Mouse (Mus musculus): ENCODE data around the gene Gm4353. TPM values are rescaled to one million over a fixed set of nuclear protein-coding genes. Genes with fewer than 3 reads are reported as not detected.

Gm4353 gene
- polyA plus RNA-seq, 1 experiment from 2014 or later, result 1.0 TPM

- Histone ChIP-seq H3K4me3 (ENCODE audit: low read depth, low read length) (no peak overlapping the region), H3K27me3 (ENCODE audit: control insufficient read depth, insufficient read depth, low read depth, low read length) (no peaks in the 10 kb centered on the region), H3K36me3 (ENCODE audit: control insufficient read depth, insufficient read depth, low read length) (no peaks in the 10 kb centered on the region), H3K4me2 (ENCODE audit: low read length) (no peak overlapping the region), H3K9ac (ENCODE audit: low read depth, low read length) (no peak overlapping the region), H3K9me3 (replicated peaks; ENCODE audit: control insufficient read depth, low read length, poor library complexity, severe bottlenecking) (no peaks in the 10 kb centered on the region), H3K4me1 (ENCODE audit: control insufficient read depth, insufficient read depth, low read length) (peaks cover 14% of the 10 kb centered on the region), H3K27ac (ENCODE audit: low read length) (peak overlapping the region; percentile 52; the same call in 1 of the 2 replicates)
- peak; percentile 73 for ATAC-seq
- 20% methylated on average over 13 of the region's 13 CpGs for WGBS
Measured at GRCm38 (mm10) chr7:116122981-116123596, 38.7 kb upstream of the Gm4353 start.

GRCm38 (mm10) chr7:116121202-116121601 is 36.8 kb upstream of the Gm4353 start:
- WGBS, result 16% methylated on average over 11 of the region's 11 CpGs
- ATAC-seq, result 0 out of 2 replicates have a peak, but pooled peaks have one; percentile 29
- Histone ChIP-seq H3K27me3 (ENCODE audit: control insufficient read depth, insufficient read depth, low read depth, low read length) (no peaks in the 10 kb centered on the region), H3K4me2 (ENCODE audit: low read length) (no peak overlapping the region), H3K36me3 (ENCODE audit: control insufficient read depth, insufficient read depth, low read length) (no peaks in the 10 kb centered on the region), H3K4me1 (ENCODE audit: control insufficient read depth, insufficient read depth, low read length) (peaks cover 14% of the 10 kb centered on the region), H3K27ac (ENCODE audit: low read length) (no peak overlapping the region), H3K9me3 (replicated peaks; ENCODE audit: control insufficient read depth, low read length, poor library complexity, severe bottlenecking) (no peaks in the 10 kb centered on the region), H3K9ac (ENCODE audit: low read depth, low read length) (peak overlapping the region; percentile 10), H3K4me3 (ENCODE audit: low read depth, low read length) (no peak overlapping the region)

DNA sequence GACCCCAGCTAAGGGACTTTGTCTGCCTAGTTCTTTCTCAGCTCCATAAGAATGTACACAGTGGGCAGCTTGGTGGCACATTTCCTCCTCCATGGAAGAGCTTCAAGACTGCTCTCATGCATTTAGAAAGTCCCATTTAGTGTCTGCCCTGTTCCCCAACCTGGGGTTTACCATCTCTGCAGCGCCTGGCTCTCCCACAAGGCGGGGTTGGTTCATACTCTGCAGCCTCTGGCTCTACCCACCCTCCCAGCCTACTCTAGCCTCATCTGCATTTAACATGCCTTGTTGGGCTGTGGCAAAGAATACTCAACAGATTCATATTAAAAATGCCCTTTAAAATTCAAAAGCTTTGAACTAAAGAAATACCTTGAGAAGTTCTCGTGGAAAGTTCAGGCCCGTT is 36.3 kb upstream of the Gm4353 start:
- Histone ChIP-seq H3K27ac (ENCODE audit: low read length) (no peak overlapping the region), H3K4me2 (ENCODE audit: low read length) (no peak overlapping the region), H3K9me3 (replicated peaks; ENCODE audit: control insufficient read depth, low read length, poor library complexity, severe bottlenecking) (no peaks in the 10 kb centered on the region), H3K36me3 (ENCODE audit: control insufficient read depth, insufficient read depth, low read length) (no peaks in the 10 kb centered on the region), H3K4me1 (ENCODE audit: control insufficient read depth, insufficient read depth, low read length) (peaks cover 14% of the 10 kb centered on the region), H3K27me3 (ENCODE audit: control insufficient read depth, insufficient read depth, low read depth, low read length) (no peaks in the 10 kb centered on the region), H3K4me3 (ENCODE audit: low read depth, low read length) (no peak overlapping the region), H3K9ac (ENCODE audit: low read depth, low read length) (no peak overlapping the region)
- no peak for ATAC-seq
- WGBS, result 34% methylated on average over 4 of the region's 4 CpGs

- Histone ChIP-seq H3K9me3 (replicated peaks; ENCODE audit: control insufficient read depth, low read length, poor library complexity, severe bottlenecking) (no peaks in the 10 kb centered on the region), H3K4me2 (ENCODE audit: low read length) (no peak overlapping the region), H3K9ac (ENCODE audit: low read depth, low read length) (no peak overlapping the region), H3K27ac (ENCODE audit: low read length) (no peak overlapping the region), H3K4me1 (ENCODE audit: control insufficient read depth, insufficient read depth, low read length) (peaks cover 14% of the 10 kb centered on the region), H3K36me3 (ENCODE audit: control insufficient read depth, insufficient read depth, low read length) (no peaks in the 10 kb centered on the region), H3K4me3 (ENCODE audit: low read depth, low read length) (no peak overlapping the region), H3K27me3 (ENCODE audit: control insufficient read depth, insufficient read depth, low read depth, low read length) (no peaks in the 10 kb centered on the region)
- 79% methylated on average over 1 of the region's 1 CpGs for WGBS
- no peak for ATAC-seq
Measured at GRCm38 (mm10) chr7:116119306-116119857, 34.9 kb upstream of the Gm4353 start.

DNA sequence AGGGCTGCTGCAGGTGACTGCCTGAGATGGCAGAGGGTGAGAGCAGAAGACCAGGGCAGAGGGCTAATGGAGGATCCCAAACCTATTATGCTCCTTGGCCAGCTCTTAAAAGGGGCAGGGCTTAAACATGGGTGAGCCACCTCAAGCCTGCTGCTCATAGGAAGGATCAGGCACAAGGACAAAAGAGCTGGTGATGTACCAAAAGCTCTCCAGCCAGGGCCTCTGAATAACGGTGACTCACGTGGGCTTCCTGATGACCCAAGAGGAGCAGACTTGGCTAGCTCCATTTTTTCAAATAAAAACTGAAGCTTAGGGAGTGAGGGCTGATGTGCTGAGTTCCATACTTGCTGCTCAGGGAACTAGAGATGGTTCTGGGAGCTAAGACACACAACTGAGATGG is 31.6 kb upstream of the Gm4353 start:
- no peak for ATAC-seq

DNA sequence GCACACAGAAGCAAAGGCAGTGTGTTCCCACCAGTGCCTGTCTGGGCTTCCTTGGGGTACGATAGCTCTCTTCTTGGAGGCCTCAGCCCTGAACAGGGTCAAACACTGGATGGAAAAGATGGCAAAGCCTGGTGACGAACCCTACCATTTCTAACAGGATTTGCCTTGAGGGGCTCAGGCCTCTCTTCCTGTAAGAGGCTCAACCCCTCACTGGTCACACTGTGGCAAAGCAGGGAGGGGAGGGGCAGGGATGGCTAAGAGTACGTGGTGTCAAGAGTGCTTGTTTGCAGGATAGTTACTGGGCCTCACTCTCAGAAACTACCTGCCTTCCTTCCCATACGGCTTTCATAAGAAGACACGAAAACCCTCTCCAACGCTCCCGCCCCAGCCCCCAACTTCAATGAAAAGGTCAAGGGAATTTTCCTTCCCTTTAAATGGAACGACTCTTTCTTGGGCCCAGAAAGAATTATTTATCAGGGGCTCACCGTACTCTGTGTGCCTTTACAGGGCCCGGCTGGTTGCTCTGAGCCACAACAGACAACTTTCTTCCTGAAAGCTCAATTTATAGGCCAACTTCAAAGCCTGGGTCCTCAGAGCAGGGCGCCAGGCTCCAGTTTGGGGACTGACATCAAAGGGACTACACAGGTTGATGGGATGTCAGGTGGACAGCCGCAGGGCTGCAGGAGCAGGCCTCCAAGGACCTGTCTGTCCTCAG is 30.9 kb upstream of the Gm4353 start:
- no peak overlapping the region for H3K9ac ChIP-seq (ENCODE audit: low read depth, low read length)
- H3K4me2 ChIP-seq (ENCODE audit: low read length), result no peak overlapping the region
- no peaks in the 10 kb centered on the region for H3K9me3 ChIP-seq (replicated peaks; ENCODE audit: control insufficient read depth, low read length, poor library complexity, severe bottlenecking)
- no peaks in the 10 kb centered on the region for H3K27me3 ChIP-seq (ENCODE audit: control insufficient read depth, insufficient read depth, low read depth, low read length)
- no peak for ATAC-seq
- no peaks in the 10 kb centered on the region for H3K36me3 ChIP-seq (ENCODE audit: control insufficient read depth, insufficient read depth, low read length)
- no peaks in the 10 kb centered on the region for H3K4me1 ChIP-seq (ENCODE audit: control insufficient read depth, insufficient read depth, low read length)
- H3K4me3 ChIP-seq (ENCODE audit: low read depth, low read length), result no peak overlapping the region
- WGBS, result 66% methylated on average over 12 of the region's 12 CpGs
- no peak overlapping the region for H3K27ac ChIP-seq (ENCODE audit: low read length)

More for the DNA sequence above, 31.6 kb upstream of the Gm4353 start:
- Histone ChIP-seq H3K4me2 (ENCODE audit: low read length) (no peak overlapping the region), H3K4me3 (ENCODE audit: low read depth, low read length) (no peak overlapping the region), H3K27me3 (ENCODE audit: control insufficient read depth, insufficient read depth, low read depth, low read length) (no peaks in the 10 kb centered on the region), H3K4me1 (ENCODE audit: control insufficient read depth, insufficient read depth, low read length) (peaks cover under 1% of the 10 kb centered on the region; the same call in 1 of the 2 replicates), H3K36me3 (ENCODE audit: control insufficient read depth, insufficient read depth, low read length) (no peaks in the 10 kb centered on the region), H3K9me3 (replicated peaks; ENCODE audit: control insufficient read depth, low read length, poor library complexity, severe bottlenecking) (no peaks in the 10 kb centered on the region), H3K9ac (ENCODE audit: low read depth, low read length) (no peak overlapping the region), H3K27ac (ENCODE audit: low read length) (no peak overlapping the region)
- WGBS, result 63% methylated on average over 2 of the region's 2 CpGs

DNA sequence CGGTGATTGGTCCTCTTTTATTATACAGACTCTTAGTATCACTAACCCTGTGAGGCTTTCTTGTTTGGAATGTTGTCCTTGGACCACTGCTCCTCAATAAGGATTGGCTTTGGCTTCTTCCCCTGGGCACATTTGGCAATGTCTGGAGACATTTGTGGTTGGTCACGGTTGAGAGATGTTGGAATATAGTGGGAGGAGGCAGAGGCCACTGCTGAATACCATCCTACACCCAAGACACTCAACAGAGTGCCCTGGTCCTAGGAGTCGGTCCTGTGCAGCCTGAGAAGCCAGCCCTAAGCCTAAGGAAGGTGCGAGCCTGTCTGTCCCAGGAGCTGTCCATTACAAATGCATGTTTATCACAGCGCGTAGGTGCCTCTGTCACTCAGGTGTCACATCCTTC is 27.1 kb upstream of the Gm4353 start:
- no peak overlapping the region for H3K4me3 ChIP-seq (ENCODE audit: low read depth, low read length)
- H3K4me2 ChIP-seq (ENCODE audit: low read length), result no peak overlapping the region
- no peaks in the 10 kb centered on the region for H3K4me1 ChIP-seq (ENCODE audit: control insufficient read depth, insufficient read depth, low read length)
- H3K36me3 ChIP-seq (ENCODE audit: control insufficient read depth, insufficient read depth, low read length), result no peaks in the 10 kb centered on the region
- 83% methylated on average over 6 of the region's 6 CpGs for WGBS
- no peak overlapping the region for H3K9ac ChIP-seq (ENCODE audit: low read depth, low read length)
- H3K9me3 ChIP-seq (replicated peaks; ENCODE audit: control insufficient read depth, low read length, poor library complexity, severe bottlenecking), result no peaks in the 10 kb centered on the region
- ATAC-seq, result no peak
- H3K27me3 ChIP-seq (ENCODE audit: control insufficient read depth, insufficient read depth, low read depth, low read length), result no peaks in the 10 kb centered on the region
- no peak overlapping the region for H3K27ac ChIP-seq (ENCODE audit: low read length)

GRCm38 (mm10) chr7:116110661-116111060 is 26.2 kb upstream of the Gm4353 start:
- H3K36me3 ChIP-seq (ENCODE audit: control insufficient read depth, insufficient read depth, low read length), result peaks cover 4% of the 10 kb centered on the region
- H3K4me1 ChIP-seq (ENCODE audit: control insufficient read depth, insufficient read depth, low read length), result no peaks in the 10 kb centered on the region
- no peak overlapping the region for H3K27ac ChIP-seq (ENCODE audit: low read length)
- no peak overlapping the region for H3K9ac ChIP-seq (ENCODE audit: low read depth, low read length)
- no peak for ATAC-seq
- no peaks in the 10 kb centered on the region for H3K9me3 ChIP-seq (replicated peaks; ENCODE audit: control insufficient read depth, low read length, poor library complexity, severe bottlenecking)
- H3K4me3 ChIP-seq (ENCODE audit: low read depth, low read length), result no peak overlapping the region
- H3K4me2 ChIP-seq (ENCODE audit: low read length), result no peak overlapping the region
- no peaks in the 10 kb centered on the region for H3K27me3 ChIP-seq (ENCODE audit: control insufficient read depth, insufficient read depth, low read depth, low read length)
- 80% methylated on average over 3 of the region's 3 CpGs for WGBS

DNA sequence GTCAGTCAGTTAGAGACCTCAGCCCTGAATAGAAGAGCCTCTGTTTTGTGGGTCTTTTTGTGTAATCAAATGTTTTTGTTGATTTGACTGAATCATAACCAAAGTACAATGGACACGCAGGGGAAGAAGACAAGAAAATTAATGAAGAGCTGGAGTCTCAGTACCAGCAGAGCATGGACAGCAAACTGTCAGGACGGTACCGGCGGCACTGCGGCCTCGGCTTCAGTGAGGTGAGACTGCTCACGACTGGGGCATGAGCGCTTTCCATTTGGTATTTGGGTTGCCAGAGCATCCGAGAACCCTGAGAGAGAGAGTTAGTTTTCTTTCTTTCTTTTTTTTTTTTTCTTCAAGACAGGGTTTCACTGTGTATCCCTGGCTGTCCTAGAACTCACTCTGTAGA is 18.7 kb upstream of the Gm4353 start:
- Histone ChIP-seq H3K9me3 (replicated peaks; ENCODE audit: control insufficient read depth, low read length, poor library complexity, severe bottlenecking) (no peaks in the 10 kb centered on the region), H3K27ac (ENCODE audit: low read length) (no peak overlapping the region), H3K4me3 (ENCODE audit: low read depth, low read length) (no peak overlapping the region), H3K27me3 (ENCODE audit: control insufficient read depth, insufficient read depth, low read depth, low read length) (no peaks in the 10 kb centered on the region), H3K4me2 (ENCODE audit: low read length) (no peak overlapping the region), H3K9ac (ENCODE audit: low read depth, low read length) (no peak overlapping the region), H3K4me1 (ENCODE audit: control insufficient read depth, insufficient read depth, low read length) (peaks cover 5% of the 10 kb centered on the region; the same call in 1 of the 2 replicates), H3K36me3 (ENCODE audit: control insufficient read depth, insufficient read depth, low read length) (peaks cover 28% of the 10 kb centered on the region)
- WGBS, result 98% methylated on average over 9 of the region's 9 CpGs
- no peak for ATAC-seq

Measured in midbrain, embryonic 16.5 days (tissue).